Mouse (Mus musculus): ENCODE data around the gene Ofd1. TPM values are rescaled to one million over a fixed set of nuclear protein-coding genes. Genes with fewer than 3 reads are reported as not detected.

Gene Ofd1
- polyA plus RNA-seq, 1 experiment from 2014 or later: 7.5 TPM

- Histone ChIP-seq H3K27me3 (replicated peaks; ENCODE audit: control insufficient read depth, insufficient read depth, low read length) (peaks cover 6% of the 10 kb centered on the region; the same call in 1 of the 2 replicates), H3K4me1 (replicated peaks; ENCODE audit: control insufficient read depth, insufficient read depth, low read length) (no peaks in the 10 kb centered on the region), H3K4me3 (ENCODE audit: low read depth, low read length) (no peak overlapping the region), H3K27ac (ENCODE audit: low read depth) (no peak overlapping the region), H3K9ac (ENCODE audit: low read length) (no peak overlapping the region), H3K9me3 (ENCODE audit: control insufficient read depth, low read length) (no peaks in the 10 kb centered on the region), H3K36me3 (ENCODE audit: control insufficient read depth, insufficient read depth, low read length) (no peaks in the 10 kb centered on the region), H3K4me2 (ENCODE audit: low read length) (no peak overlapping the region)
- DNase-seq (ENCODE audit: low spot score) (no peak), ATAC-seq (replicated peaks; ENCODE audit: low FRiP score, low TSS enrichment, low read depth) (no peak)
- 92% methylated on average over 2 of the region's 2 CpGs for WGBS
Observed at GRCm38 (mm10) chrX:166383606-166384005, 56.9 kb downstream of the Ofd1 start.

- no peak for DNase-seq (ENCODE audit: low spot score)
- Histone ChIP-seq H3K36me3 (ENCODE audit: control insufficient read depth, insufficient read depth, low read length) (no peaks in the 10 kb centered on the region), H3K4me3 (ENCODE audit: low read depth, low read length) (no peak overlapping the region), H3K9me3 (ENCODE audit: control insufficient read depth, low read length) (no peaks in the 10 kb centered on the region), H3K27ac (ENCODE audit: low read depth) (no peak overlapping the region), H3K4me2 (ENCODE audit: low read length) (no peak overlapping the region), H3K9ac (ENCODE audit: low read length) (no peak overlapping the region), H3K4me1 (replicated peaks; ENCODE audit: control insufficient read depth, insufficient read depth, low read length) (no peaks in the 10 kb centered on the region), H3K27me3 (replicated peaks; ENCODE audit: control insufficient read depth, insufficient read depth, low read length) (0 out of 2 replicates have a peak, but pooled peaks cover 7% of the 10 kb centered on the region)
- 81% methylated on average over 5 of the region's 5 CpGs for WGBS
- no peak for ATAC-seq (replicated peaks; ENCODE audit: low FRiP score, low TSS enrichment, low read depth)
Observed at GRCm38 (mm10) chrX:166378652-166379051, 61.9 kb downstream of the Ofd1 start.

DNA sequence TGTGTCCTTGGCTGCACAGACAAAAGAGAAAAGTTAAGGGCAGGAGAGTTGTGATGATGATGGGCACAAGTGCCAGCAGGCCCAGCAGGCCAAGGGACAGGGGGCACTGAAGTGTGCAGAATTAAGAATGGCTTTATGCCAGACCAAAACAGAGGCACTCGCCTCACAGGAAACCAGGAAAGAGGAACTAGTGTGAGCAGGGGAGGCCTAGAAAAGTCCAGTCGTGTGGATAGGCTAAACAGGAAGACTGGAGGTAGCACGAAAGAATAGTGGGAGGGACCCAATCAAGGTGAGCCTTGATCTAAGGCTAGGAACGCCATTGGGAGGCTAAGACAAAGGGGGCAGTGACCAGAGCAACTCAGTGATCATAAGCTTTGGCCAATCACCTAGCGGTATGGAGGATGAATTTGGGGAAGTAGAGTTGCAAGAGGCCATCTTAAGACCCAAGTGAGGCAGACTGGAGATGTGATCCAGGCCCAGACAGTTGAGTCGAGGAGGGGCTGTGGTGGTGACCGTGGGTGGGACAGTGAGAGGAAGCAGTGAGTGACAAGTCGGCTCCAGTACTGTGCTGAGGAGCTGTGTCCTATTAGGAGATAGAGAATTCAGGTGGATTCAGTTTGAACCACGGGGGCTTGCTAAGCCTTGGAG is 63.7 kb downstream of the Ofd1 start:
- no peaks in the 10 kb centered on the region for H3K36me3 ChIP-seq (ENCODE audit: control insufficient read depth, insufficient read depth, low read length)
- ATAC-seq (replicated peaks; ENCODE audit: low FRiP score, low TSS enrichment, low read depth) (no peak), DNase-seq (ENCODE audit: low spot score) (no peak)
- 82% methylated on average over 9 of the region's 9 CpGs for WGBS
- H3K27me3 ChIP-seq (replicated peaks; ENCODE audit: control insufficient read depth, insufficient read depth, low read length): 0 out of 2 replicates have a peak, but pooled peaks cover 11% of the 10 kb centered on the region
- no peak overlapping the region for H3K4me3 ChIP-seq (ENCODE audit: low read depth, low read length)
- H3K9ac ChIP-seq (ENCODE audit: low read length): no peak overlapping the region
- no peak overlapping the region for H3K27ac ChIP-seq (ENCODE audit: low read depth)
- H3K9me3 ChIP-seq (ENCODE audit: control insufficient read depth, low read length): no peaks in the 10 kb centered on the region
- no peaks in the 10 kb centered on the region for H3K4me1 ChIP-seq (replicated peaks; ENCODE audit: control insufficient read depth, insufficient read depth, low read length)
- H3K4me2 ChIP-seq (ENCODE audit: low read length): no peak overlapping the region

- no peaks in the 10 kb centered on the region for H3K9me3 ChIP-seq (ENCODE audit: control insufficient read depth, low read length)
Observed at GRCm38 (mm10) chrX:166365458-166366213, 74.9 kb downstream of the Ofd1 start.

DNA sequence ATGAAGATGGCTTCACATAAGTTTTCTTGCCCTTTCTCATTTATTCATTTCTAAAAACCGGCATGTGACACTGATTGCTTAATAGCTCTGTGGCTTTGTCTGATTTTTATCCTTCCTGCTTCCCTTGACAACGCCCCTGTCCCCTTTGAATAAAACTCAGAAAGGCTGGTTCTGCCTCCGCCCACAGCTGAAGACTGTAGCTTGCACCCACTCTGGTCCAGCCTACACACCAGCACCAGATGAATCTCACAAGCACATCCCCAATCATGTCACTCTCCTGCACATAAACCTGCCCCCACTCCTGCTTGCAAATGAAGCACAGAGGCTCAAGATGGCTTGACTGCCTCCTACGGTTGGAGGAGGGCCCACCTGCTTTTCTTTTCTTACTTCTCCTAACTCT is 80.0 kb downstream of the Ofd1 start:
- Histone ChIP-seq H3K4me1 (replicated peaks; ENCODE audit: control insufficient read depth, insufficient read depth, low read length) (no peaks in the 10 kb centered on the region), H3K9me3 (ENCODE audit: control insufficient read depth, low read length) (no peaks in the 10 kb centered on the region), H3K4me3 (ENCODE audit: low read depth, low read length) (no peak overlapping the region), H3K4me2 (ENCODE audit: low read length) (no peak overlapping the region), H3K27me3 (replicated peaks; ENCODE audit: control insufficient read depth, insufficient read depth, low read length) (peaks cover 7% of the 10 kb centered on the region; the same call in 1 of the 2 replicates), H3K9ac (ENCODE audit: low read length) (no peak overlapping the region), H3K27ac (ENCODE audit: low read depth) (no peak overlapping the region), H3K36me3 (ENCODE audit: control insufficient read depth, insufficient read depth, low read length) (no peaks in the 10 kb centered on the region)
- WGBS: 88% methylated on average over 4 of the region's 4 CpGs
- DNase-seq (ENCODE audit: low spot score) (no peak), ATAC-seq (replicated peaks; ENCODE audit: low FRiP score, low TSS enrichment, low read depth) (no peak)

More at GRCm38 (mm10) chrX:166365458-166366213, 74.9 kb downstream of the Ofd1 start:
- no peaks in the 10 kb centered on the region for H3K36me3 ChIP-seq (ENCODE audit: control insufficient read depth, insufficient read depth, low read length)
- no peaks in the 10 kb centered on the region for H3K4me1 ChIP-seq (replicated peaks; ENCODE audit: control insufficient read depth, insufficient read depth, low read length)
- 82% methylated on average over 8 of the region's 8 CpGs for WGBS
- H3K27me3 ChIP-seq (replicated peaks; ENCODE audit: control insufficient read depth, insufficient read depth, low read length): peaks cover 7% of the 10 kb centered on the region; the same call in 1 of the 2 replicates
- H3K4me3 ChIP-seq (ENCODE audit: low read depth, low read length): no peak overlapping the region
- ATAC-seq (replicated peaks; ENCODE audit: low FRiP score, low TSS enrichment, low read depth) (no peak), DNase-seq (ENCODE audit: low spot score) (no peak)
- no peak overlapping the region for H3K9ac ChIP-seq (ENCODE audit: low read length)
- no peak overlapping the region for H3K4me2 ChIP-seq (ENCODE audit: low read length)
- H3K27ac ChIP-seq (ENCODE audit: low read depth): no peak overlapping the region

- ATAC-seq (replicated peaks; ENCODE audit: low FRiP score, low TSS enrichment, low read depth): no peak
- WGBS: 80% methylated on average over 2 of the region's 2 CpGs
Observed at GRCm38 (mm10) chrX:166359927-166360440, 80.5 kb downstream of the Ofd1 start.

GRCm38 (mm10) chrX:166358955-166359354 is 81.5 kb downstream of the Ofd1 start:
- no peak for ATAC-seq (replicated peaks; ENCODE audit: low FRiP score, low TSS enrichment, low read depth)
- no peak for DNase-seq (ENCODE audit: low spot score)
- WGBS: 71% methylated on average over 2 of the region's 2 CpGs
- Histone ChIP-seq H3K36me3 (ENCODE audit: control insufficient read depth, insufficient read depth, low read length) (no peaks in the 10 kb centered on the region), H3K27ac (ENCODE audit: low read depth) (no peak overlapping the region), H3K4me3 (ENCODE audit: low read depth, low read length) (no peak overlapping the region), H3K9ac (ENCODE audit: low read length) (no peak overlapping the region), H3K9me3 (ENCODE audit: control insufficient read depth, low read length) (no peaks in the 10 kb centered on the region), H3K27me3 (replicated peaks; ENCODE audit: control insufficient read depth, insufficient read depth, low read length) (peaks cover 7% of the 10 kb centered on the region; the same call in 1 of the 2 replicates), H3K4me1 (replicated peaks; ENCODE audit: control insufficient read depth, insufficient read depth, low read length) (no peaks in the 10 kb centered on the region), H3K4me2 (ENCODE audit: low read length) (no peak overlapping the region)

More at GRCm38 (mm10) chrX:166359927-166360440, 80.5 kb downstream of the Ofd1 start:
- Histone ChIP-seq H3K4me1 (replicated peaks; ENCODE audit: control insufficient read depth, insufficient read depth, low read length) (no peaks in the 10 kb centered on the region), H3K27me3 (replicated peaks; ENCODE audit: control insufficient read depth, insufficient read depth, low read length) (peaks cover 7% of the 10 kb centered on the region; the same call in 1 of the 2 replicates), H3K9ac (ENCODE audit: low read length) (no peak overlapping the region), H3K36me3 (ENCODE audit: control insufficient read depth, insufficient read depth, low read length) (no peaks in the 10 kb centered on the region), H3K27ac (ENCODE audit: low read depth) (no peak overlapping the region), H3K4me3 (ENCODE audit: low read depth, low read length) (no peak overlapping the region), H3K4me2 (ENCODE audit: low read length) (no peak overlapping the region), H3K9me3 (ENCODE audit: control insufficient read depth, low read length) (no peaks in the 10 kb centered on the region)
- DNase-seq (ENCODE audit: low spot score): no peak

- no peaks in the 10 kb centered on the region for H3K4me1 ChIP-seq (replicated peaks; ENCODE audit: control insufficient read depth, insufficient read depth, low read length)
- no peak overlapping the region for H3K4me3 ChIP-seq (ENCODE audit: low read depth, low read length)
- no peak for ATAC-seq (replicated peaks; ENCODE audit: low FRiP score, low TSS enrichment, low read depth)
- no peak overlapping the region for H3K9ac ChIP-seq (ENCODE audit: low read length)
- no peak for DNase-seq (ENCODE audit: low spot score)
- H3K27ac ChIP-seq (ENCODE audit: low read depth): no peak overlapping the region
- H3K36me3 ChIP-seq (ENCODE audit: control insufficient read depth, insufficient read depth, low read length): no peaks in the 10 kb centered on the region
- 95% methylated on average over 3 of the region's 3 CpGs for WGBS
- no peaks in the 10 kb centered on the region for H3K9me3 ChIP-seq (ENCODE audit: control insufficient read depth, low read length)
- H3K27me3 ChIP-seq (replicated peaks; ENCODE audit: control insufficient read depth, insufficient read depth, low read length): 0 out of 2 replicates have a peak, but pooled peaks cover 2% of the 10 kb centered on the region
- H3K4me2 ChIP-seq (ENCODE audit: low read length): no peak overlapping the region
Observed at GRCm38 (mm10) chrX:166356276-166356675, 84.2 kb downstream of the Ofd1 start.
